Mouse (Mus musculus) splenic B cell, adult 2 months (primary cell): Measurements from ENCODE around the gene Actc1.

Experiments used
- DNase-seq: peaks from one replicate; pipeline ENCODE4 v3.0.0-alpha.2; 2011; ENCODE audit warnings: low read depth, low spot score
- H3K27me3 ChIP-seq: 2 replicates; pipeline ENCODE4 v1.6.1; 2012; ENCODE audit warnings: mild to moderate bottlenecking, low read length, moderate library complexity, mixed read lengths; ENCODE audit not compliant: control insufficient read depth, poor library complexity, insufficient read depth, severe bottlenecking
- H3K36me3 ChIP-seq: 2 replicates; pipeline ENCODE4 v1.6.1; 2012; ENCODE audit warnings: mild to moderate bottlenecking, low read length, moderate library complexity, mixed read lengths; ENCODE audit not compliant: control insufficient read depth, poor library complexity, insufficient read depth, severe bottlenecking

The Actc1 gene

GRCm38 (mm10) chr2:114052696-114053598, at the start of gene Actc1:
Gene Actc1, minus strand, starts transcription at chr2:114053548.
- DNase-seq: no peak
- no peaks in the 10 kb centered on the region for H3K36me3 ChIP-seq

GRCm38 (mm10) chr2:114102471-114102870, 49.1 kb upstream of the Actc1 start:
- H3K36me3 ChIP-seq: peaks cover 18% of the 10 kb centered on the region

More at GRCm38 (mm10) chr2:114052696-114053598, at the start of gene Actc1:
- no peaks in the 10 kb centered on the region for H3K27me3 ChIP-seq

GRCm38 (mm10) chr2:114100834-114101233, 47.5 kb upstream of the Actc1 start:
- Histone ChIP-seq H3K27me3 (no peaks in the 10 kb centered on the region), H3K36me3 (peaks cover 17% of the 10 kb centered on the region)
- DNase-seq: no peak

More at GRCm38 (mm10) chr2:114102471-114102870, 49.1 kb upstream of the Actc1 start:
- H3K27me3 ChIP-seq: no peaks in the 10 kb centered on the region
- no peak for DNase-seq

GRCm38 (mm10) chr2:114099816-114100215, 46.5 kb upstream of the Actc1 start:
- no peak for DNase-seq
- Histone ChIP-seq H3K36me3 (peaks cover 15% of the 10 kb centered on the region), H3K27me3 (no peaks in the 10 kb centered on the region)

GRCm38 (mm10) chr2:114099109-114099508, 45.8 kb upstream of the Actc1 start:
- H3K27me3 ChIP-seq: no peaks in the 10 kb centered on the region
- no peak for DNase-seq
- peaks cover 15% of the 10 kb centered on the region for H3K36me3 ChIP-seq

GRCm38 (mm10) chr2:114097627-114098026, 44.3 kb upstream of the Actc1 start:
- no peak for DNase-seq
- peaks cover 15% of the 10 kb centered on the region for H3K36me3 ChIP-seq
- H3K27me3 ChIP-seq: no peaks in the 10 kb centered on the region

- Histone ChIP-seq H3K27me3 (no peaks in the 10 kb centered on the region), H3K36me3 (peaks cover 10% of the 10 kb centered on the region)
- DNase-seq: no peak
Measured at GRCm38 (mm10) chr2:114096570-114096969, 43.2 kb upstream of the Actc1 start.

- DNase-seq: no peak
- no peaks in the 10 kb centered on the region for H3K27me3 ChIP-seq
- peaks cover 3% of the 10 kb centered on the region for H3K36me3 ChIP-seq
Measured at GRCm38 (mm10) chr2:114095348-114095747, 42.0 kb upstream of the Actc1 start.

GRCm38 (mm10) chr2:114094696-114095095, 41.3 kb upstream of the Actc1 start:
- no peak for DNase-seq
- Histone ChIP-seq H3K27me3 (no peaks in the 10 kb centered on the region), H3K36me3 (peaks cover 1% of the 10 kb centered on the region; the same call in 1 of the 2 replicates)

GRCm38 (mm10) chr2:114093577-114093976, 40.2 kb upstream of the Actc1 start:
- no peaks in the 10 kb centered on the region for H3K27me3 ChIP-seq
- no peak for DNase-seq
- H3K36me3 ChIP-seq: no peaks in the 10 kb centered on the region

GRCm38 (mm10) chr2:114089862-114090261, 36.5 kb upstream of the Actc1 start:
- Histone ChIP-seq H3K36me3 (no peaks in the 10 kb centered on the region), H3K27me3 (no peaks in the 10 kb centered on the region)
- DNase-seq: no peak

GRCm38 (mm10) chr2:114087271-114087670, 33.9 kb upstream of the Actc1 start:
- Histone ChIP-seq H3K36me3 (no peaks in the 10 kb centered on the region), H3K27me3 (no peaks in the 10 kb centered on the region)
- no peak for DNase-seq

GRCm38 (mm10) chr2:114071876-114072275, 18.5 kb upstream of the Actc1 start:
- Histone ChIP-seq H3K36me3 (no peaks in the 10 kb centered on the region), H3K27me3 (no peaks in the 10 kb centered on the region)
- no peak for DNase-seq

- H3K36me3 ChIP-seq: no peaks in the 10 kb centered on the region
- no peak for DNase-seq
Measured at GRCm38 (mm10) chr2:114066226-114066625, 12.9 kb upstream of the Actc1 start.

GRCm38 (mm10) chr2:114064004-114064403, 10.7 kb upstream of the Actc1 start:
- no peaks in the 10 kb centered on the region for H3K27me3 ChIP-seq
- DNase-seq: no peak
- H3K36me3 ChIP-seq: no peaks in the 10 kb centered on the region

More at GRCm38 (mm10) chr2:114066226-114066625, 12.9 kb upstream of the Actc1 start:
- no peaks in the 10 kb centered on the region for H3K27me3 ChIP-seq
